Mouse (Mus musculus): ENCODE results near the gene N4bp2l2. TPM values are rescaled to one million over a fixed set of nuclear protein-coding genes. Genes with fewer than 3 reads are reported as not detected.
"Not testable (repeated sequence)": the region's sequence is repeated elsewhere in the genome, so short reads cannot be mapped to it uniquely, and the experiment has no call there.

The N4bp2l2 gene
- polyA plus RNA-seq (2015; fragmentation: Nextera tagmentation; extraction: Ambion mirVana) = 40.9 and 45.1 TPM in 2 replicates

- not testable (repeated sequence) for H3K36me3 ChIP-seq (ENCODE audit: insufficient read depth, low read length); H3K4me1 ChIP-seq (replicated peaks; ENCODE audit: insufficient read depth, low read length); H3K27me3 ChIP-seq (ENCODE audit: insufficient read depth, low read length); H3K9me3 ChIP-seq (replicated peaks; ENCODE audit: low read length); DNase-seq (ENCODE audit: low spot score); ATAC-seq (replicated peaks; ENCODE audit: low FRiP score, low read depth)
- peak within 1 kb of the TSS; percentile 88 for H3K9ac ChIP-seq (ENCODE audit: low read depth, low read length)
- H3K4me2 ChIP-seq (ENCODE audit: low read length) = peak within 1 kb of the TSS; percentile 57
- H3K27ac ChIP-seq = peak within 1 kb of the TSS; percentile 99
- peak within 1 kb of the TSS; percentile 90 for H3K4me3 ChIP-seq (replicated peaks; ENCODE audit: low read depth, low read length)
- 87% methylated on average over 8 of the region's 9 CpGs for WGBS
Measured at GRCm38 (mm10) chr5:150666133-150666739, at the start of gene N4bp2l2. Gene N4bp2l2 (minus strand): TSS chr5:150666183.

- no peak for TF ChIP-seq CTCF (IDR thresholded peaks at IDR 0.05; ENCODE audit: low read depth)
- DNase-seq (ENCODE audit: low spot score) (peak; percentile 21), ATAC-seq (replicated peaks; ENCODE audit: low FRiP score, low read depth) (no peak)
- Histone ChIP-seq H3K4me2 (ENCODE audit: low read length) (no peak overlapping the region), H3K36me3 (ENCODE audit: insufficient read depth, low read length) (no peaks in the 10 kb centered on the region), H3K9me3 (replicated peaks; ENCODE audit: low read length) (no peaks in the 10 kb centered on the region), H3K9ac (ENCODE audit: low read depth, low read length) (no peak overlapping the region), H3K27ac (no peak overlapping the region), H3K27me3 (ENCODE audit: insufficient read depth, low read length) (no peaks in the 10 kb centered on the region), H3K4me1 (replicated peaks; ENCODE audit: insufficient read depth, low read length) (no peaks in the 10 kb centered on the region), H3K4me3 (replicated peaks; ENCODE audit: low read depth, low read length) (no peak overlapping the region)
Measured at GRCm38 (mm10) chr5:150713431-150713830, 47.4 kb upstream of the N4bp2l2 start.

GRCm38 (mm10) chr5:150711503-150711902 is 45.5 kb upstream of the N4bp2l2 start:
- no peak overlapping the region for H3K27ac ChIP-seq
- H3K4me2 ChIP-seq (ENCODE audit: low read length) = no peak overlapping the region
- H3K36me3 ChIP-seq (ENCODE audit: insufficient read depth, low read length) = no peaks in the 10 kb centered on the region
- DNase-seq (ENCODE audit: low spot score) = no peak
- H3K4me3 ChIP-seq (replicated peaks; ENCODE audit: low read depth, low read length) = no peak overlapping the region
- no peak for TF ChIP-seq CTCF (IDR thresholded peaks at IDR 0.05; ENCODE audit: low read depth)
- H3K27me3 ChIP-seq (ENCODE audit: insufficient read depth, low read length) = no peaks in the 10 kb centered on the region
- 92% methylated on average over 4 of the region's 4 CpGs for WGBS
- H3K4me1 ChIP-seq (replicated peaks; ENCODE audit: insufficient read depth, low read length) = no peaks in the 10 kb centered on the region
- H3K9me3 ChIP-seq (replicated peaks; ENCODE audit: low read length) = no peaks in the 10 kb centered on the region
- ATAC-seq (replicated peaks; ENCODE audit: low FRiP score, low read depth) = no peak
- H3K9ac ChIP-seq (ENCODE audit: low read depth, low read length) = no peak overlapping the region

- WGBS = 97% methylated on average over 3 of the region's 3 CpGs
- H3K4me1 ChIP-seq (replicated peaks; ENCODE audit: insufficient read depth, low read length); H3K27ac ChIP-seq; H3K4me3 ChIP-seq (replicated peaks; ENCODE audit: low read depth, low read length); H3K27me3 ChIP-seq (ENCODE audit: insufficient read depth, low read length); H3K4me2 ChIP-seq (ENCODE audit: low read length); H3K36me3 ChIP-seq (ENCODE audit: insufficient read depth, low read length); DNase-seq (ENCODE audit: low spot score); H3K9me3 ChIP-seq (replicated peaks; ENCODE audit: low read length); H3K9ac ChIP-seq (ENCODE audit: low read depth, low read length); ATAC-seq (replicated peaks; ENCODE audit: low FRiP score, low read depth): not testable (repeated sequence)
Measured at GRCm38 (mm10) chr5:150707181-150707580, 41.2 kb upstream of the N4bp2l2 start.

GRCm38 (mm10) chr5:150706651-150707050 is 40.7 kb upstream of the N4bp2l2 start:
- ATAC-seq (replicated peaks; ENCODE audit: low FRiP score, low read depth); H3K4me3 ChIP-seq (replicated peaks; ENCODE audit: low read depth, low read length); H3K9ac ChIP-seq (ENCODE audit: low read depth, low read length); DNase-seq (ENCODE audit: low spot score); H3K27me3 ChIP-seq (ENCODE audit: insufficient read depth, low read length); H3K9me3 ChIP-seq (replicated peaks; ENCODE audit: low read length); H3K4me1 ChIP-seq (replicated peaks; ENCODE audit: insufficient read depth, low read length); H3K27ac ChIP-seq; H3K4me2 ChIP-seq (ENCODE audit: low read length); H3K36me3 ChIP-seq (ENCODE audit: insufficient read depth, low read length): not testable (repeated sequence)
- WGBS = 95% methylated on average over 1 of the region's 1 CpGs

- ATAC-seq (replicated peaks; ENCODE audit: low FRiP score, low read depth) (no peak), DNase-seq (ENCODE audit: low spot score) (peak; percentile 75)
- no peaks in the 10 kb centered on the region for H3K4me1 ChIP-seq (replicated peaks; ENCODE audit: insufficient read depth, low read length)
- H3K36me3 ChIP-seq (ENCODE audit: insufficient read depth, low read length) = no peaks in the 10 kb centered on the region
- WGBS = 46% methylated on average over 2 of the region's 2 CpGs
- H3K9ac ChIP-seq (ENCODE audit: low read depth, low read length) = no peak overlapping the region
- peak; percentile 71 for TF ChIP-seq CTCF (IDR thresholded peaks at IDR 0.05; ENCODE audit: low read depth)
- H3K27ac ChIP-seq = no peak overlapping the region
- H3K4me3 ChIP-seq (replicated peaks; ENCODE audit: low read depth, low read length) = no peak overlapping the region
- H3K27me3 ChIP-seq (ENCODE audit: insufficient read depth, low read length) = no peaks in the 10 kb centered on the region
- no peaks in the 10 kb centered on the region for H3K9me3 ChIP-seq (replicated peaks; ENCODE audit: low read length)
- no peak overlapping the region for H3K4me2 ChIP-seq (ENCODE audit: low read length)
Measured at GRCm38 (mm10) chr5:150702714-150703113, 36.7 kb upstream of the N4bp2l2 start.

GRCm38 (mm10) chr5:150693277-150693676 is 27.3 kb upstream of the N4bp2l2 start:
- no peak for ATAC-seq (replicated peaks; ENCODE audit: low FRiP score, low read depth)
- 95% methylated on average over 2 of the region's 2 CpGs for WGBS

More at GRCm38 (mm10) chr5:150693277-150693676, 27.3 kb upstream of the N4bp2l2 start:
- Histone ChIP-seq H3K4me3 (replicated peaks; ENCODE audit: low read depth, low read length) (no peak overlapping the region), H3K9me3 (replicated peaks; ENCODE audit: low read length) (no peaks in the 10 kb centered on the region), H3K27ac (no peak overlapping the region), H3K36me3 (ENCODE audit: insufficient read depth, low read length) (no peaks in the 10 kb centered on the region), H3K27me3 (ENCODE audit: insufficient read depth, low read length) (no peaks in the 10 kb centered on the region), H3K4me2 (ENCODE audit: low read length) (no peak overlapping the region), H3K4me1 (replicated peaks; ENCODE audit: insufficient read depth, low read length) (no peaks in the 10 kb centered on the region), H3K9ac (ENCODE audit: low read depth, low read length) (no peak overlapping the region)
- DNase-seq (ENCODE audit: low spot score) = no peak
- no peak for TF ChIP-seq CTCF (IDR thresholded peaks at IDR 0.05; ENCODE audit: low read depth)

Measured in kidney, postnatal 0 days (tissue).